Mouse (Mus musculus) neural tube, embryonic 11.5 days (tissue): ENCODE data around the gene Otud3. TPM values are rescaled to one million over a fixed set of nuclear protein-coding genes. Genes with fewer than 3 reads are reported as not detected.
"Not testable (repeated sequence)": the region's sequence is repeated elsewhere in the genome, so short reads cannot be mapped to it uniquely, and the experiment has no call there.

Experiments
- ATAC-seq: fragments of 200-750 bp; cut with Nextera tagmentation; 2 replicates; pipeline ENCODE4 v1.8.0; 2017; ENCODE audit warnings: moderate number of reproducible peaks, mild to moderate bottlenecking, moderate TSS enrichment, moderate library complexity; ENCODE audit not compliant: insufficient read depth, low FRiP score, low TSS enrichment
- DNase-seq: peaks from one replicate; pipeline ENCODE4 v3.0.0-alpha.2; 2015; ENCODE audit warnings: low spot score
- H3K27ac ChIP-seq: fragments of 300-500 bp; sonication (generic); 2 replicates; pipeline ENCODE4 v1.5.1; 2014; ENCODE audit warnings: low read depth, mild to moderate bottlenecking, low read length
- H3K27me3 ChIP-seq: fragments of 300-500 bp; sonication (generic); 2 replicates; pipeline ENCODE4 v1.6.1; 2014; ENCODE audit warnings: mild to moderate bottlenecking, low read length, mixed read lengths; ENCODE audit not compliant: control insufficient read depth, insufficient read depth
- H3K36me3 ChIP-seq: fragments of 300-500 bp; sonication (generic); 2 replicates; pipeline ENCODE4 v1.6.1; 2014; ENCODE audit warnings: mild to moderate bottlenecking, low read length, moderate library complexity, mixed read lengths; ENCODE audit not compliant: control insufficient read depth, insufficient read depth
- H3K4me1 ChIP-seq: fragments of 300-500 bp; sonication (generic); 2 replicates; pipeline ENCODE4 v1.6.1; 2014; ENCODE audit warnings: low read length, mixed read lengths; ENCODE audit not compliant: control insufficient read depth, insufficient read depth
- H3K4me2 ChIP-seq: fragments of 300-500 bp; sonication (generic); 2 replicates; pipeline ENCODE4 v1.6.1; 2014; ENCODE audit warnings: low read depth, mild to moderate bottlenecking, moderate library complexity
- H3K4me3 ChIP-seq: fragments of 300-500 bp; sonication (generic); 2 replicates; pipeline ENCODE4 v1.5.1; 2014; ENCODE audit warnings: low read depth, low read length
- H3K9ac ChIP-seq: fragments of 300-500 bp; sonication (generic); 2 replicates; pipeline ENCODE4 v1.6.1; 2014; ENCODE audit warnings: mild to moderate bottlenecking, low read length
- H3K9me3 ChIP-seq: fragments of 300-500 bp; sonication (generic); 2 replicates; pipeline ENCODE4 v1.6.1; 2016; ENCODE audit warnings: low read length; ENCODE audit not compliant: control insufficient read depth
- WGBS: fragments of 180-500 bp; shearing (Covaris S2); extraction: QIAGEN DNeasy Blood & Tissue Kit; methylation state at CpG from one replicate; pipeline ENCODE4 v1.1.7; 2014; 5-methylcytosine and 5-hydroxymethylcytosine counted together
- polyA plus RNA-seq: library from polyadenylated mRNA; unstranded; fragments of >200 nt; fragmentation: Nextera tagmentation; extraction: Ambion mirVana; gene quantifications from 2 replicates; pipeline ENCODE4 v1.2.1, GENCODE M21; 2014

Otud3 gene
- polyA plus RNA-seq, 1 experiment from 2014 or later: 2.8 TPM

- Histone ChIP-seq H3K36me3 (no peaks in the 10 kb centered on the region), H3K4me1 (0 out of 2 replicates have a peak, but pooled peaks cover 6% of the 10 kb centered on the region), H3K4me3 (no peak overlapping the region), H3K27ac (no peak overlapping the region), H3K27me3 (no peaks in the 10 kb centered on the region), H3K9ac (no peak overlapping the region), H3K9me3 (no peaks in the 10 kb centered on the region), H3K4me2 (no peak overlapping the region)
- DNase-seq (no peak), ATAC-seq (no peak)
- WGBS: 80% methylated on average over 7 of the region's 7 CpGs
Observed at GRCm38 (mm10) chr4:138880811-138881584, 32.7 kb downstream of the Otud3 start.

- H3K27me3 ChIP-seq: no peaks in the 10 kb centered on the region
- H3K4me1 ChIP-seq: 0 out of 2 replicates have a peak, but pooled peaks cover 6% of the 10 kb centered on the region
- no peak overlapping the region for H3K9ac ChIP-seq
- no peaks in the 10 kb centered on the region for H3K36me3 ChIP-seq
- no peak for DNase-seq
- H3K9me3 ChIP-seq: no peaks in the 10 kb centered on the region
- no peak overlapping the region for H3K4me2 ChIP-seq
- no peak overlapping the region for H3K27ac ChIP-seq
- WGBS: 81% methylated on average over 11 of the region's 11 CpGs
- ATAC-seq: no peak
- no peak overlapping the region for H3K4me3 ChIP-seq
Observed at GRCm38 (mm10) chr4:138879808-138880207, 33.9 kb downstream of the Otud3 start.

GRCm38 (mm10) chr4:138878783-138879182 is 35.0 kb downstream of the Otud3 start:
- Histone ChIP-seq H3K4me3 (no peak overlapping the region), H3K9ac (no peak overlapping the region), H3K4me1 (0 out of 2 replicates have a peak, but pooled peaks cover 6% of the 10 kb centered on the region), H3K27me3 (no peaks in the 10 kb centered on the region), H3K27ac (no peak overlapping the region), H3K36me3 (no peaks in the 10 kb centered on the region), H3K9me3 (no peaks in the 10 kb centered on the region), H3K4me2 (no peak overlapping the region)
- DNase-seq (no peak), ATAC-seq (no peak)
- 53% methylated on average over 8 of the region's 8 CpGs for WGBS

- no peak within 1 kb of the TSS for H3K9ac ChIP-seq
- H3K36me3 ChIP-seq: no peaks in the 10 kb centered on the region
- DNase-seq: no peak
- no peak within 1 kb of the TSS for H3K27ac ChIP-seq
- H3K9me3 ChIP-seq: no peaks in the 10 kb centered on the region
- 83% methylated on average over 4 of the region's 4 CpGs for WGBS
- H3K4me2 ChIP-seq: no peak within 1 kb of the TSS
- H3K27me3 ChIP-seq: no peaks in the 10 kb centered on the region
- H3K4me1 ChIP-seq: 0 out of 2 replicates have a peak, but pooled peaks cover 6% of the 10 kb centered on the region
- no peak within 1 kb of the TSS for H3K4me3 ChIP-seq
- ATAC-seq: no peak
Observed at GRCm38 (mm10) chr4:138877731-138878130, 36.0 kb downstream of the Otud3 start, which contains the start of gene Pla2g2e. Pla2g2e (plus strand) TSS chr4:138877942.

- 95% methylated on average over 2 of the region's 2 CpGs for WGBS
- no peaks in the 10 kb centered on the region for H3K36me3 ChIP-seq
- ATAC-seq (no peak), DNase-seq (no peak)
- no peak overlapping the region for H3K27ac ChIP-seq
- H3K27me3 ChIP-seq: no peaks in the 10 kb centered on the region
- no peak overlapping the region for H3K9ac ChIP-seq
- no peaks in the 10 kb centered on the region for H3K9me3 ChIP-seq
- H3K4me1 ChIP-seq: no peaks in the 10 kb centered on the region
- no peak overlapping the region for H3K4me3 ChIP-seq
- H3K4me2 ChIP-seq: no peak overlapping the region
Observed at GRCm38 (mm10) chr4:138875986-138876385, 37.8 kb downstream of the Otud3 start.

- not testable (repeated sequence) for H3K4me1 ChIP-seq, ATAC-seq, H3K36me3 ChIP-seq, H3K27ac ChIP-seq, DNase-seq, H3K4me2 ChIP-seq, H3K27me3 ChIP-seq, H3K9ac ChIP-seq, H3K9me3 ChIP-seq, H3K4me3 ChIP-seq
- 92% methylated on average over 2 of the region's 2 CpGs for WGBS
Observed at GRCm38 (mm10) chr4:138875275-138875674, 38.5 kb downstream of the Otud3 start.

GRCm38 (mm10) chr4:138873864-138874263 is 39.9 kb downstream of the Otud3 start, which contains the start of gene Gm13030:
Gm13030 (minus strand) TSS chr4:138873964.
- DNase-seq (no peak), ATAC-seq (no peak)
- Histone ChIP-seq H3K4me3 (no peak within 1 kb of the TSS), H3K9ac (no peak within 1 kb of the TSS), H3K27ac (no peak within 1 kb of the TSS), H3K4me1 (no peaks in the 10 kb centered on the region), H3K4me2 (no peak within 1 kb of the TSS), H3K9me3 (no peaks in the 10 kb centered on the region), H3K27me3 (no peaks in the 10 kb centered on the region), H3K36me3 (no peaks in the 10 kb centered on the region)
- 87% methylated on average over 6 of the region's 6 CpGs for WGBS

- no peak overlapping the region for H3K9ac ChIP-seq
- no peaks in the 10 kb centered on the region for H3K9me3 ChIP-seq
- no peaks in the 10 kb centered on the region for H3K4me1 ChIP-seq
- no peaks in the 10 kb centered on the region for H3K27me3 ChIP-seq
- H3K36me3 ChIP-seq: no peaks in the 10 kb centered on the region
- no peak for ATAC-seq
- no peak overlapping the region for H3K4me2 ChIP-seq
- H3K27ac ChIP-seq: no peak overlapping the region
- H3K4me3 ChIP-seq: no peak overlapping the region
- no peak for DNase-seq
- 55% methylated on average over 8 of the region's 8 CpGs for WGBS
Observed at GRCm38 (mm10) chr4:138868666-138869065, 45.1 kb downstream of the Otud3 start.

GRCm38 (mm10) chr4:138866413-138866812 is 47.3 kb downstream of the Otud3 start:
- no peaks in the 10 kb centered on the region for H3K36me3 ChIP-seq
- H3K9ac ChIP-seq: no peak overlapping the region
- 14% methylated on average over 7 of the region's 7 CpGs for whole genome bisulfite sequencing
- no peak overlapping the region for H3K27ac ChIP-seq
- DNase-seq (peak; percentile 74), ATAC-seq (no peak)
- H3K9me3 ChIP-seq: no peaks in the 10 kb centered on the region
- H3K4me1 ChIP-seq: no peaks in the 10 kb centered on the region
- H3K27me3 ChIP-seq: no peaks in the 10 kb centered on the region
- H3K4me2 ChIP-seq: no peak overlapping the region
- H3K4me3 ChIP-seq: no peak overlapping the region
